Mouse (Mus musculus) activated CD4-positive, CD25-positive, alpha-beta regulatory T cell (primary cell): ENCODE data around the gene Asgr2. TPM values are rescaled to one million over a fixed set of nuclear protein-coding genes. Genes with fewer than 3 reads are reported as not detected.

ENCODE experiments used
- polyA plus RNA-seq, 2 experiments: library from polyadenylated mRNA; unstranded; fragments of 100-300 nt; shearing (Covaris generic); gene quantifications; one replicate each; pipeline ENCODE4 v1.2.1; 2017

Asgr2 gene
- polyA plus RNA-seq, result not detected

GRCm38 (mm10) chr11:70091986-70092783 lies at the start of gene Asgr2:
Gene Asgr2, plus strand, starts transcription at chr11:70092644.

GRCm38 (mm10) chr11:70053898-70054570 lies 38.4 kb upstream of the Asgr2 start, which contains the start of gene Asgr1:
Gene Asgr1, plus strand, starts transcription at chr11:70054085.

GRCm38 (mm10) chr11:70129926-70130379 lies 37.5 kb downstream of the Asgr2 start, which contains the start of gene Mgl2:
Gene Mgl2, plus strand, starts transcription at chr11:70130329.

Other genes with a start within 250 kb of the Asgr2 start
- gene Plscr3, start 246.3 kb upstream of the Asgr2 start, polyA plus RNA-seq, result 10 to 100 TPM; 19.0 to 36.8 TPM
- not detected for gene Tnk1, start 233.9 kb upstream of the Asgr2 start, polyA plus RNA-seq
- gene Tmem95, start 214.6 kb upstream of the Asgr2 start, polyA plus RNA-seq, result not detected
- 1 to 10 TPM in 1 of 2 experiments, under 1 TPM in 1; 0.39 to 3.3 TPM for gene Kctd11, start 211.2 kb upstream of the Asgr2 start, polyA plus RNA-seq
- 100 to 1,000 TPM; 299 to 487 TPM for gene Acap1, start 197.1 kb upstream of the Asgr2 start, polyA plus RNA-seq
- gene 2810408A11Rik, start 191.7 kb upstream of the Asgr2 start, polyA plus RNA-seq, result 1 to 10 TPM; 1.5 to 4.2 TPM
- 1 to 10 TPM; 5.2 to 6.2 TPM for gene Neurl4, start 191.6 kb upstream of the Asgr2 start, polyA plus RNA-seq
- 100 to 1,000 TPM; 148 to 174 TPM for gene Gps2, start 178.8 kb upstream of the Asgr2 start, polyA plus RNA-seq
- gene Eif5a, start 170.7 kb upstream of the Asgr2 start, polyA plus RNA-seq, result 1,000 to 10,000 TPM; 1,226 to 1,635 TPM
- gene Ybx2, start 156.8 kb upstream of the Asgr2 start, polyA plus RNA-seq, result not detected
- not detected for gene Slc2a4, start 144.5 kb upstream of the Asgr2 start, polyA plus RNA-seq
- gene Cldn7, start 127.9 kb upstream of the Asgr2 start, polyA plus RNA-seq, result under 1 TPM in 1 of 2 experiments, not detected in 1; 0.49 TPM
- 100 to 1,000 TPM in 1 of 2 experiments, 10 to 100 TPM in 1; 88.2 to 126 TPM for gene Ctdnep1, start 111.5 kb upstream of the Asgr2 start, polyA plus RNA-seq
- 100 to 1,000 TPM in 1 of 2 experiments, 10 to 100 TPM in 1; 57.5 to 119 TPM for gene Elp5, start 110.1 kb upstream of the Asgr2 start, polyA plus RNA-seq
- gene Gabarap, start 101.5 kb upstream of the Asgr2 start, polyA plus RNA-seq, result 100 to 1,000 TPM; 433 to 450 TPM
- gene Phf23, start 96.9 kb upstream of the Asgr2 start, polyA plus RNA-seq, result 10 to 100 TPM; 80.2 to 94.0 TPM
- gene Dvl2, start 92.0 kb upstream of the Asgr2 start, polyA plus RNA-seq, result 10 to 100 TPM; 14.2 to 22.1 TPM
- gene Acadvl, start 77.2 kb upstream of the Asgr2 start, polyA plus RNA-seq, result 100 to 1,000 TPM; 104 to 130 TPM
- 1 to 10 TPM; 5.6 to 5.7 TPM for gene Dlg4, start 75.7 kb upstream of the Asgr2 start, polyA plus RNA-seq
- not detected for gene Asgr1, start 38.6 kb upstream of the Asgr2 start, polyA plus RNA-seq
- under 1 TPM; 0.32 to 0.76 TPM for gene Mgl2, start 37.7 kb downstream of the Asgr2 start, polyA plus RNA-seq
- gene Clec10a, start 63.6 kb downstream of the Asgr2 start, polyA plus RNA-seq, result 1 to 10 TPM in 1 of 2 experiments, not detected in 1; 5.3 TPM
- gene Slc16a11, start 120.1 kb downstream of the Asgr2 start, polyA plus RNA-seq, result under 1 TPM; 0.21 to 0.60 TPM
- 1 to 10 TPM; 2.8 to 3.6 TPM for gene Slc16a13, start 128.4 kb downstream of the Asgr2 start, polyA plus RNA-seq
- gene Bcl6b, start 137.2 kb downstream of the Asgr2 start, polyA plus RNA-seq, result not detected
- 100 to 1,000 TPM; 171 to 200 TPM for gene 0610010K14Rik, start 145.3 kb downstream of the Asgr2 start, polyA plus RNA-seq
- 1 to 10 TPM; 5.1 to 5.8 TPM for gene Gm21988, start 147.2 kb downstream of the Asgr2 start, polyA plus RNA-seq
- gene Rnasek, start 147.2 kb downstream of the Asgr2 start, polyA plus RNA-seq, result 100 to 1,000 TPM; 279 to 287 TPM
- gene Alox12, start 162.7 kb downstream of the Asgr2 start, polyA plus RNA-seq, result not detected
- gene Alox12e, start 230.0 kb downstream of the Asgr2 start, polyA plus RNA-seq, result under 1 TPM in 1 of 2 experiments, not detected in 1; 0.26 TPM